Mouse (Mus musculus) intestine, postnatal 0 days (tissue): ENCODE measurements around the gene Creb3l1. TPM values are rescaled to one million over a fixed set of nuclear protein-coding genes. Genes with fewer than 3 reads are reported as not detected.

Source experiments
- ATAC-seq: fragments of 200-750 bp; cut with Nextera tagmentation; 2 replicates; pipeline ENCODE4 v1.8.0; 2017; ENCODE audit warnings: mild to moderate bottlenecking, moderate TSS enrichment, moderate library complexity
- H3K27ac ChIP-seq: fragments of 300-500 bp; sonication (generic); 2 replicates; pipeline ENCODE4 v1.5.1; 2014; ENCODE audit warnings: mild to moderate bottlenecking, low read depth, low read length, moderate library complexity
- H3K27me3 ChIP-seq: fragments of 300-500 bp; sonication (generic); replicated peaks from 2 replicates; pipeline ENCODE4 v1.6.1; 2014; ENCODE audit warnings: low read length, mixed read lengths; ENCODE audit not compliant: control insufficient read depth, insufficient read depth
- H3K36me3 ChIP-seq: fragments of 300-500 bp; sonication (generic); 2 replicates; pipeline ENCODE4 v1.6.1; 2014; ENCODE audit warnings: mild to moderate bottlenecking, moderate library complexity; ENCODE audit not compliant: control insufficient read depth, insufficient read depth
- H3K4me1 ChIP-seq: fragments of 300-500 bp; sonication (generic); replicated peaks from 2 replicates; pipeline ENCODE4 v1.6.1; 2014; ENCODE audit warnings: antibody characterized with exemption, low read length, mixed read lengths; ENCODE audit not compliant: control insufficient read depth, insufficient read depth
- H3K4me2 ChIP-seq: fragments of 300-500 bp; sonication (generic); replicated peaks from 2 replicates; pipeline ENCODE4 v1.6.1; 2014; ENCODE audit warnings: low read depth, mild to moderate bottlenecking, moderate library complexity
- H3K4me3 ChIP-seq: fragments of 300-500 bp; sonication (generic); 2 replicates; pipeline ENCODE4 v1.5.1; 2014; ENCODE audit warnings: low read depth, low read length
- H3K9ac ChIP-seq: fragments of 300-500 bp; sonication (generic); 2 replicates; pipeline ENCODE4 v1.6.1; 2014; ENCODE audit warnings: mild to moderate bottlenecking, low read depth, low read length
- H3K9me3 ChIP-seq: fragments of 300-500 bp; sonication (generic); 2 replicates; pipeline ENCODE4 v1.6.1; 2016; ENCODE audit warnings: mixed run types; ENCODE audit not compliant: control insufficient read depth
- CTCF ChIP-seq: sonication (generic); IDR thresholded peaks from 2 replicates; pipeline ENCODE4 v1.5.1; 2016; ENCODE audit warnings: low read depth, mild to moderate bottlenecking, control low read depth, antibody characterized with exemption, moderate library complexity
- WGBS: fragments of 180-500 bp; shearing (Covaris S2); extraction: QIAGEN DNeasy Blood & Tissue Kit; methylation state at CpG from one replicate; pipeline ENCODE4 v1.1.7; 2014; 5-methylcytosine and 5-hydroxymethylcytosine counted together
- polyA plus RNA-seq: library from polyadenylated mRNA; unstranded; fragments of >200 nt; fragmentation: Nextera tagmentation; extraction: Ambion mirVana; gene quantifications from 2 replicates; pipeline ENCODE4 v1.2.1, GENCODE M21; 2015

The Creb3l1 gene
- polyA plus RNA-seq, 1 experiment from 2014 or later: 8.4 TPM

DNA sequence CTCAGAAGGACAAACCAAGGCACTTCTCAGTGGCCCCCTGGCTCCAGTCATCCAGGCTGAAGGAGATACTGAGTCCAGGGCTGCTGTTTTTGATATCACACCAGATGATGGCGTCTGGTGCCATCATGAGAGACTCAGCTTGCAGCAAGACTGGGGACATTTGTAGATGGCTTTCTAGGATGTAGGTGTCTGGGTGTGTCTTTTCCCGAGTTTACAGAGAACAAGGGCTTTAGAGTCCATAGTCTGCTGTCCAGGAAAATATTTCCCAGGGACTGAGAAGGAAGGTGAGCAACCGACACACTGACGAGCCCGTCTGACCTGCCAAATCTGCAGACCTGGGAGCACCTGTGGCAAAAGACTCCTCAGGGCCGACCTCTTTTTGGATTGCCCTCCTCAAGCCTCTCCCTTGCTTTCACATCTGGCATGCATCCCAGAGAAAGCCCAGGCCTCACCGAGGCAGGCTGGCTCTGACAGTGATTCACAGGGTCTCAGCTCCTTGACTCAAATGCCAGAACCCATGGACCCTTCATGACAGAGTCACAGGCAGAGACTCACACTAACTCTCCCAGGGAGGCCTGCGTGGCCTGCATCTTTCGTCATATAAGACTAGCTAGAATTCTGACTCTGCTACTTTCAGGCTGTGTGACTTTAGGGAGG, 23.9 kb upstream of the Creb3l1 start:
- H3K27me3 ChIP-seq: no peaks in the 10 kb centered on the region
- H3K27ac ChIP-seq: no peak overlapping the region
- TF ChIP-seq CTCF: no peak
- no peaks in the 10 kb centered on the region for H3K36me3 ChIP-seq
- 0 out of 2 replicates have a peak overlapping the region, but pooled peaks have one; percentile 7 for H3K4me2 ChIP-seq
- H3K4me1 ChIP-seq: 0 out of 2 replicates have a peak, but pooled peaks cover 5% of the 10 kb centered on the region
- H3K9me3 ChIP-seq: no peaks in the 10 kb centered on the region
- no peak overlapping the region for H3K9ac ChIP-seq
- ATAC-seq: peak; percentile 38; the same call in 1 of the 2 replicates
- H3K4me3 ChIP-seq: no peak overlapping the region
- WGBS: 48% methylated on average over 9 of the region's 9 CpGs

GRCm38 (mm10) chr2:92047601-92048000, 23.3 kb upstream of the Creb3l1 start:
- Histone ChIP-seq H3K27me3 (no peaks in the 10 kb centered on the region), H3K4me2 (0 out of 2 replicates have a peak overlapping the region, but pooled peaks have one; percentile 7), H3K4me1 (0 out of 2 replicates have a peak, but pooled peaks cover 5% of the 10 kb centered on the region), H3K27ac (no peak overlapping the region), H3K4me3 (no peak overlapping the region), H3K9me3 (no peaks in the 10 kb centered on the region), H3K36me3 (no peaks in the 10 kb centered on the region), H3K9ac (no peak overlapping the region)
- peak; percentile 11; the same call in 1 of the 2 replicates for TF ChIP-seq CTCF
- WGBS: 12% methylated on average over 4 of the region's 4 CpGs
- ATAC-seq: peak; percentile 87

GRCm38 (mm10) chr2:92043285-92043684, 19.0 kb upstream of the Creb3l1 start:
- no peaks in the 10 kb centered on the region for H3K9me3 ChIP-seq
- no peak for ATAC-seq
- H3K9ac ChIP-seq: no peak overlapping the region
- H3K36me3 ChIP-seq: no peaks in the 10 kb centered on the region
- H3K27me3 ChIP-seq: no peaks in the 10 kb centered on the region
- no peak overlapping the region for H3K27ac ChIP-seq
- WGBS: 88% methylated on average over 12 of the region's 12 CpGs
- no peak for TF ChIP-seq CTCF
- H3K4me3 ChIP-seq: no peak overlapping the region
- 0 out of 2 replicates have a peak, but pooled peaks cover 5% of the 10 kb centered on the region for H3K4me1 ChIP-seq
- H3K4me2 ChIP-seq: no peak overlapping the region

GRCm38 (mm10) chr2:92041538-92041937, 17.2 kb upstream of the Creb3l1 start:
- Histone ChIP-seq H3K4me2 (no peak overlapping the region), H3K36me3 (no peaks in the 10 kb centered on the region), H3K27ac (no peak overlapping the region), H3K9ac (no peak overlapping the region), H3K9me3 (no peaks in the 10 kb centered on the region), H3K27me3 (no peaks in the 10 kb centered on the region), H3K4me1 (no peaks in the 10 kb centered on the region), H3K4me3 (no peak overlapping the region)
- ATAC-seq: peak; percentile 22; the same call in 1 of the 2 replicates
- 63% methylated on average over 15 of the region's 15 CpGs for WGBS
- no peak for TF ChIP-seq CTCF

DNA sequence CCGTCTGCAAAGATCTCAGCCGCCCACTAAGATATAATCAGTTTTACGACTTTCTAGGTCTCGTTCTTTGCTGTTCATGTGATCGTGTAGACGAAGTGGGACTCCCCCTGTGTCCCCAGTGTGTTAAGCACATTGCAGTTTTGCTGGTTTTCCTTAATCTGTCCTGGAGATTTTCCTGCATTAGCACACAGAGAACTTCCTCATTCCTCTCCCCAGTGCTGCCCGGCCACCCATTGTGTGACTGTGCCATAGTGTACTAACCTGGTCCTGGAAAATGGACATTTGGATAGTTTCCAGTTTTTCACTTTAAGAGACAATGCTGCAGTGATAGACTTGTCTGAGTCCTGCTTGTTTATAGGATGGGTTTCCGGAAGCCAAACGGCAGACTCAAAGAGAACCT, 10.0 kb upstream of the Creb3l1 start:
- ATAC-seq: no peak
- no peaks in the 10 kb centered on the region for H3K9me3 ChIP-seq
- H3K36me3 ChIP-seq: no peaks in the 10 kb centered on the region
- H3K9ac ChIP-seq: no peak overlapping the region
- no peak overlapping the region for H3K4me3 ChIP-seq
- no peak overlapping the region for H3K4me2 ChIP-seq
- no peak overlapping the region for H3K27ac ChIP-seq
- no peaks in the 10 kb centered on the region for H3K4me1 ChIP-seq
- WGBS: 33% methylated on average over 9 of the region's 9 CpGs
- H3K27me3 ChIP-seq: no peaks in the 10 kb centered on the region
- TF ChIP-seq CTCF: no peak

- no peak for TF ChIP-seq CTCF
- WGBS: 80% methylated on average over 8 of the region's 8 CpGs
- H3K9ac ChIP-seq: no peak overlapping the region
- H3K4me3 ChIP-seq: no peak overlapping the region
- no peaks in the 10 kb centered on the region for H3K36me3 ChIP-seq
- H3K4me1 ChIP-seq: no peaks in the 10 kb centered on the region; the same call in 1 of the 2 replicates
- no peaks in the 10 kb centered on the region for H3K27me3 ChIP-seq
- no peaks in the 10 kb centered on the region for H3K9me3 ChIP-seq
- no peak overlapping the region for H3K4me2 ChIP-seq
- H3K27ac ChIP-seq: no peak overlapping the region
- no peak for ATAC-seq
Measured at GRCm38 (mm10) chr2:92030554-92030953, 6.3 kb upstream of the Creb3l1 start.
